Mouse (Mus musculus): ENCODE measurements around the gene Tmem69. TPM values are rescaled to one million over a fixed set of nuclear protein-coding genes. Genes with fewer than 3 reads are reported as not detected.

The Tmem69 gene
- polyA plus RNA-seq, 1 experiment from 2014 or later, result 25.0 TPM

- H3K27me3 ChIP-seq, result no peaks in the 10 kb centered on the region
- H3K4me2 ChIP-seq, result no peak overlapping the region
- H3K27ac ChIP-seq, result no peak overlapping the region
- H3K9me3 ChIP-seq, result no peaks in the 10 kb centered on the region
- H3K36me3 ChIP-seq, result peaks cover 21% of the 10 kb centered on the region
- H3K4me1 ChIP-seq (replicated peaks), result no peaks in the 10 kb centered on the region
- no peak overlapping the region for H3K4me3 ChIP-seq
- H3K9ac ChIP-seq, result no peak overlapping the region
- no peak for ATAC-seq (ENCODE audit: low FRiP score)
These were observed 19.4 kb downstream of the Tmem69 start for GRCm38 (mm10) chr4:116536351-116536750.

- no peak for ATAC-seq (ENCODE audit: low FRiP score)
- no peak overlapping the region for H3K4me2 ChIP-seq
- no peaks in the 10 kb centered on the region for H3K4me1 ChIP-seq (replicated peaks)
- no peak overlapping the region for H3K4me3 ChIP-seq
- H3K27ac ChIP-seq, result no peak overlapping the region
- H3K9ac ChIP-seq, result no peak overlapping the region
- peaks cover 27% of the 10 kb centered on the region for H3K36me3 ChIP-seq
- H3K27me3 ChIP-seq, result no peaks in the 10 kb centered on the region
- WGBS, result 64% methylated on average over 2 of the region's 2 CpGs
- H3K9me3 ChIP-seq, result no peaks in the 10 kb centered on the region
These were observed 24.6 kb downstream of the Tmem69 start for GRCm38 (mm10) chr4:116531109-116531508.

- 0 out of 2 replicates have a peak, but pooled peaks cover 4% of the 10 kb centered on the region for H3K36me3 ChIP-seq
- peak within 1 kb of the TSS; percentile 82 for H3K9ac ChIP-seq
- no peaks in the 10 kb centered on the region for H3K27me3 ChIP-seq
- H3K4me3 ChIP-seq, result peak within 1 kb of the TSS; percentile 60
- ATAC-seq (ENCODE audit: low FRiP score), result peak; percentile 98
- peaks cover 12% of the 10 kb centered on the region for H3K4me1 ChIP-seq (replicated peaks)
- WGBS, result under 1% methylated on average over 55 of the region's 55 CpGs
- peak within 1 kb of the TSS; percentile 57 for H3K4me2 ChIP-seq
- peak within 1 kb of the TSS; percentile 91 for H3K27ac ChIP-seq
- H3K9me3 ChIP-seq, result no peaks in the 10 kb centered on the region
These were observed 48.1 kb downstream of the Tmem69 start, which contains the start of gene Ipp for GRCm38 (mm10) chr4:116507425-116508218. Gene Ipp (plus strand): TSS chr4:116507549.

- H3K4me3 ChIP-seq, result peak overlapping the region; percentile 60
- 31% methylated on average over 11 of the region's 11 CpGs for WGBS
- peak overlapping the region; percentile 82 for H3K9ac ChIP-seq
- ATAC-seq (ENCODE audit: low FRiP score), result peak; percentile 60
- peak overlapping the region; percentile 57 for H3K4me2 ChIP-seq
- no peaks in the 10 kb centered on the region for H3K27me3 ChIP-seq
- 0 out of 2 replicates have a peak, but pooled peaks cover 4% of the 10 kb centered on the region for H3K36me3 ChIP-seq
- no peaks in the 10 kb centered on the region for H3K9me3 ChIP-seq
- peak overlapping the region; percentile 91 for H3K27ac ChIP-seq
- H3K4me1 ChIP-seq (replicated peaks), result peaks cover 12% of the 10 kb centered on the region
These were observed 48.8 kb downstream of the Tmem69 start for GRCm38 (mm10) chr4:116506886-116507424.

Other genes starting within 250 kb of the Tmem69 start
- 35.3 and 39.4 TPM in 2 replicates for gene Mast2, start 91.8 kb downstream of the Tmem69 start, polyA plus RNA-seq (2015; fragmentation: Nextera tagmentation; extraction: Ambion mirVana)
- 12.3 and 14.0 TPM in 2 replicates for gene Ipp, start 48.4 kb downstream of the Tmem69 start, polyA plus RNA-seq (2015; fragmentation: Nextera tagmentation; extraction: Ambion mirVana)
- 18.1 and 18.5 TPM in 2 replicates for gene Gpbp1l1, start 1.7 kb upstream of the Tmem69 start, polyA plus RNA-seq (2015; fragmentation: Nextera tagmentation; extraction: Ambion mirVana)
- gene Ccdc17, start 40.7 kb upstream of the Tmem69 start, polyA plus RNA-seq (2015; fragmentation: Nextera tagmentation; extraction: Ambion mirVana), result 4.8 and 5.4 TPM in 2 replicates
- 109 and 110 TPM in 2 replicates for gene Nasp, start 72.0 kb upstream of the Tmem69 start, polyA plus RNA-seq (2015; fragmentation: Nextera tagmentation; extraction: Ambion mirVana)
- gene Akr1a1, start 95.7 kb upstream of the Tmem69 start, polyA plus RNA-seq (2015; fragmentation: Nextera tagmentation; extraction: Ambion mirVana), result 666 and 678 TPM in 2 replicates
- gene Prdx1, start 129.6 kb upstream of the Tmem69 start, polyA plus RNA-seq (2015; fragmentation: Nextera tagmentation; extraction: Ambion mirVana), result 475 TPM in 2 replicates
- 24.3 and 29.7 TPM in 2 replicates for gene Mmachc, start 152.5 kb upstream of the Tmem69 start, polyA plus RNA-seq (2015; fragmentation: Nextera tagmentation; extraction: Ambion mirVana)
- gene Ccdc163, start 152.6 kb upstream of the Tmem69 start, polyA plus RNA-seq (2015; fragmentation: Nextera tagmentation; extraction: Ambion mirVana), result 16.6 and 19.3 TPM in 2 replicates
- gene Tesk2, start 165.0 kb upstream of the Tmem69 start, polyA plus RNA-seq (2015; fragmentation: Nextera tagmentation; extraction: Ambion mirVana), result 3.2 and 3.7 TPM in 2 replicates